Mouse (Mus musculus): Measurements from ENCODE around the gene Spaca4. TPM values are rescaled to one million over a fixed set of nuclear protein-coding genes. Genes with fewer than 3 reads are reported as not detected.
A peak's percentile ranks its signal among the peaks of the same experiment; 100 is the strongest.

Spaca4 gene
- total and polyA plus RNA-seq, 2 experiments from 2014 or later, result not detected

GRCm38 (mm10) chr7:45765995-45766394 lies 40.4 kb upstream of the Spaca4 start:
- Histone ChIP-seq H3K9ac (replicated peaks; ENCODE audit: low read length, poor library complexity, severe bottlenecking) (no peak overlapping the region), H3K36me3 (ENCODE audit: insufficient read depth, low read length) (no peaks in the 10 kb centered on the region), H3K4me3 (ENCODE audit: low read depth, low read length) (no peak overlapping the region), H3K4me2 (ENCODE audit: low read depth, low read length, poor library complexity, severe bottlenecking) (no peak overlapping the region), H3K9me3 (ENCODE audit: low read length) (no peaks in the 10 kb centered on the region), H3K27me3 (ENCODE audit: insufficient read depth, low read length) (no peaks in the 10 kb centered on the region), H3K4me1 (ENCODE audit: insufficient read depth, low read length) (no peaks in the 10 kb centered on the region), H3K27ac (ENCODE audit: low read depth, low read length) (no peak overlapping the region)
- WGBS, result 71% methylated on average over 8 of the region's 8 CpGs
- ATAC-seq (ENCODE audit: low FRiP score), result no peak
- DNase-seq (ENCODE audit: low spot score), result no peak
- TF ChIP-seq CTCF (IDR thresholded peaks at IDR 0.05), result no peak

GRCm38 (mm10) chr7:45760151-45760550 lies 34.5 kb upstream of the Spaca4 start:
- 70% methylated on average over 5 of the region's 5 CpGs for WGBS
- no peak for ATAC-seq (ENCODE audit: low FRiP score)

GRCm38 (mm10) chr7:45759400-45759799 lies 33.8 kb upstream of the Spaca4 start:
- Histone ChIP-seq H3K27ac (ENCODE audit: low read depth, low read length) (no peak overlapping the region), H3K27me3 (ENCODE audit: insufficient read depth, low read length) (peaks cover 18% of the 10 kb centered on the region), H3K36me3 (ENCODE audit: insufficient read depth, low read length) (no peaks in the 10 kb centered on the region), H3K9ac (replicated peaks; ENCODE audit: low read length, poor library complexity, severe bottlenecking) (no peak overlapping the region), H3K4me3 (ENCODE audit: low read depth, low read length) (no peak overlapping the region), H3K9me3 (ENCODE audit: low read length) (no peaks in the 10 kb centered on the region), H3K4me1 (ENCODE audit: insufficient read depth, low read length) (no peaks in the 10 kb centered on the region), H3K4me2 (ENCODE audit: low read depth, low read length, poor library complexity, severe bottlenecking) (peak overlapping the region; percentile 12; the same call in 1 of the 2 replicates)
- 10% methylated on average over 27 of the region's 27 CpGs for WGBS
- DNase-seq (ENCODE audit: low spot score) (no peak), ATAC-seq (ENCODE audit: low FRiP score) (no peak)
- TF ChIP-seq CTCF (IDR thresholded peaks at IDR 0.05), result no peak

More at GRCm38 (mm10) chr7:45760151-45760550, 34.5 kb upstream of the Spaca4 start:
- no peak for TF ChIP-seq CTCF (IDR thresholded peaks at IDR 0.05)
- no peaks in the 10 kb centered on the region for H3K4me1 ChIP-seq (ENCODE audit: insufficient read depth, low read length)
- H3K27ac ChIP-seq (ENCODE audit: low read depth, low read length), result no peak overlapping the region
- H3K9me3 ChIP-seq (ENCODE audit: low read length), result no peaks in the 10 kb centered on the region
- H3K4me2 ChIP-seq (ENCODE audit: low read depth, low read length, poor library complexity, severe bottlenecking), result no peak overlapping the region
- no peak overlapping the region for H3K4me3 ChIP-seq (ENCODE audit: low read depth, low read length)
- H3K27me3 ChIP-seq (ENCODE audit: insufficient read depth, low read length), result peaks cover 18% of the 10 kb centered on the region
- no peaks in the 10 kb centered on the region for H3K36me3 ChIP-seq (ENCODE audit: insufficient read depth, low read length)
- no peak overlapping the region for H3K9ac ChIP-seq (replicated peaks; ENCODE audit: low read length, poor library complexity, severe bottlenecking)
- no peak for DNase-seq (ENCODE audit: low spot score)

GRCm38 (mm10) chr7:45755703-45756102 lies 30.1 kb upstream of the Spaca4 start:
- ATAC-seq (ENCODE audit: low FRiP score) (no peak), DNase-seq (ENCODE audit: low spot score) (no peak)
- no peak overlapping the region for H3K9ac ChIP-seq (replicated peaks; ENCODE audit: low read length, poor library complexity, severe bottlenecking)
- TF ChIP-seq CTCF (IDR thresholded peaks at IDR 0.05), result no peak
- H3K27ac ChIP-seq (ENCODE audit: low read depth, low read length), result no peak overlapping the region
- H3K4me2 ChIP-seq (ENCODE audit: low read depth, low read length, poor library complexity, severe bottlenecking), result no peak overlapping the region
- no peaks in the 10 kb centered on the region for H3K4me1 ChIP-seq (ENCODE audit: insufficient read depth, low read length)
- H3K9me3 ChIP-seq (ENCODE audit: low read length), result no peaks in the 10 kb centered on the region
- 66% methylated on average over 6 of the region's 6 CpGs for WGBS
- H3K36me3 ChIP-seq (ENCODE audit: insufficient read depth, low read length), result no peaks in the 10 kb centered on the region
- H3K27me3 ChIP-seq (ENCODE audit: insufficient read depth, low read length), result peaks cover 18% of the 10 kb centered on the region
- H3K4me3 ChIP-seq (ENCODE audit: low read depth, low read length), result no peak overlapping the region

- ATAC-seq (ENCODE audit: low FRiP score), result no peak
Observed at GRCm38 (mm10) chr7:45750162-45750561, 24.5 kb upstream of the Spaca4 start.

GRCm38 (mm10) chr7:45749401-45749800 lies 23.8 kb upstream of the Spaca4 start:
- H3K27me3 ChIP-seq (ENCODE audit: insufficient read depth, low read length), result no peaks in the 10 kb centered on the region
- 55% methylated on average over 9 of the region's 10 CpGs for WGBS
- no peaks in the 10 kb centered on the region for H3K4me1 ChIP-seq (ENCODE audit: insufficient read depth, low read length)
- H3K36me3 ChIP-seq (ENCODE audit: insufficient read depth, low read length), result no peaks in the 10 kb centered on the region
- ATAC-seq (ENCODE audit: low FRiP score) (no peak), DNase-seq (ENCODE audit: low spot score) (no peak)
- H3K27ac ChIP-seq (ENCODE audit: low read depth, low read length), result no peak overlapping the region
- H3K4me2 ChIP-seq (ENCODE audit: low read depth, low read length, poor library complexity, severe bottlenecking), result no peak overlapping the region
- no peak for TF ChIP-seq CTCF (IDR thresholded peaks at IDR 0.05)
- H3K4me3 ChIP-seq (ENCODE audit: low read depth, low read length), result no peak overlapping the region
- no peaks in the 10 kb centered on the region for H3K9me3 ChIP-seq (ENCODE audit: low read length)
- no peak overlapping the region for H3K9ac ChIP-seq (replicated peaks; ENCODE audit: low read length, poor library complexity, severe bottlenecking)

More at GRCm38 (mm10) chr7:45750162-45750561, 24.5 kb upstream of the Spaca4 start:
- H3K9me3 ChIP-seq (ENCODE audit: low read length), result no peaks in the 10 kb centered on the region
- no peaks in the 10 kb centered on the region for H3K27me3 ChIP-seq (ENCODE audit: insufficient read depth, low read length)
- no peak for TF ChIP-seq CTCF (IDR thresholded peaks at IDR 0.05)
- no peak overlapping the region for H3K27ac ChIP-seq (ENCODE audit: low read depth, low read length)
- no peaks in the 10 kb centered on the region for H3K36me3 ChIP-seq (ENCODE audit: insufficient read depth, low read length)
- no peak overlapping the region for H3K4me2 ChIP-seq (ENCODE audit: low read depth, low read length, poor library complexity, severe bottlenecking)
- H3K9ac ChIP-seq (replicated peaks; ENCODE audit: low read length, poor library complexity, severe bottlenecking), result no peak overlapping the region
- no peak overlapping the region for H3K4me3 ChIP-seq (ENCODE audit: low read depth, low read length)
- no peaks in the 10 kb centered on the region for H3K4me1 ChIP-seq (ENCODE audit: insufficient read depth, low read length)
- 80% methylated on average over 9 of the region's 9 CpGs for WGBS
- no peak for DNase-seq (ENCODE audit: low spot score)

All from midbrain, postnatal 0 days (tissue).